Mouse (Mus musculus) C2C12 (cell line): ENCODE measurements around the gene Adh6a. TPM values are rescaled to one million over a fixed set of nuclear protein-coding genes. Genes with fewer than 3 reads are reported as not detected.
"Not testable (repeated sequence)": the region's sequence is repeated elsewhere in the genome, so short reads cannot be mapped to it uniquely, and the experiment has no call there.

Source experiments
- H3K27me3 ChIP-seq: one replicate; pipeline ENCODE4 v1.6.1; 2011; ENCODE audit not compliant: control insufficient read depth, insufficient read depth, insufficient read length
- H3K36me3 ChIP-seq: one replicate; pipeline ENCODE4 v1.6.1; 2011; ENCODE audit not compliant: control insufficient read depth, insufficient read depth
- H3K4me3 ChIP-seq: one replicate; pipeline ENCODE4 v1.5.1; 2011; ENCODE audit warnings: mild to moderate bottlenecking, control low read depth; ENCODE audit not compliant: poor library complexity, insufficient read depth, severe bottlenecking
- H3K79me2 ChIP-seq: one replicate; pipeline ENCODE4 v1.6.1; 2011; ENCODE audit not compliant: control insufficient read depth, insufficient read depth
- H3K79me3 ChIP-seq: one replicate; pipeline ENCODE4 v1.6.1; 2011; ENCODE audit warnings: low read depth, control low read depth
- H3ac ChIP-seq: one replicate; pipeline ENCODE3; 2011; ENCODE audit warnings: low read depth; ENCODE audit not compliant: control insufficient read depth, insufficient read length
- CEBPB ChIP-seq: IDR thresholded peaks from one replicate; pipeline ENCODE4 v1.6.1; 2011; ENCODE audit warnings: low read depth, mild to moderate bottlenecking, control low read depth, moderate library complexity
- CTCF ChIP-seq: IDR thresholded peaks from one replicate; pipeline ENCODE4 v1.5.1; 2011; ENCODE audit not compliant: control insufficient read depth, insufficient read depth, insufficient read length
- FOSL1 ChIP-seq: IDR thresholded peaks from one replicate; pipeline ENCODE4 v1.8.0; 2011; ENCODE audit warnings: mild to moderate bottlenecking, low read length; ENCODE audit not compliant: poor library complexity, insufficient read depth, severe bottlenecking
- MAX ChIP-seq: IDR thresholded peaks from one replicate; pipeline ENCODE4 v1.6.1; 2011; ENCODE audit warnings: mild to moderate bottlenecking, control low read depth
- MYOD1 ChIP-seq: IDR thresholded peaks from one replicate; pipeline ENCODE4 v1.6.1; 2011; ENCODE audit warnings: low read depth; ENCODE audit not compliant: control insufficient read depth, insufficient read length
- MYOG ChIP-seq: IDR thresholded peaks from one replicate; pipeline ENCODE4 v1.6.1; 2011; ENCODE audit not compliant: control insufficient read depth, insufficient read length; ENCODE audit errors: extremely low read depth
- USF1 ChIP-seq: IDR thresholded peaks from one replicate; pipeline ENCODE4 v1.6.1; 2011; ENCODE audit warnings: low read depth, mild to moderate bottlenecking, control low read depth, moderate library complexity
- polyA plus RNA-seq: library from polyadenylated mRNA; unstranded; fragments of >200 nt; fragmentation: generic; extraction: Trizol; gene quantifications from one replicate; pipeline ENCODE4 v1.2.1, GENCODE M21; 2012; ENCODE audit warnings: missing spikeins

Gene Adh6a
- polyA plus RNA-seq, 1 experiment, result not detected

DNA sequence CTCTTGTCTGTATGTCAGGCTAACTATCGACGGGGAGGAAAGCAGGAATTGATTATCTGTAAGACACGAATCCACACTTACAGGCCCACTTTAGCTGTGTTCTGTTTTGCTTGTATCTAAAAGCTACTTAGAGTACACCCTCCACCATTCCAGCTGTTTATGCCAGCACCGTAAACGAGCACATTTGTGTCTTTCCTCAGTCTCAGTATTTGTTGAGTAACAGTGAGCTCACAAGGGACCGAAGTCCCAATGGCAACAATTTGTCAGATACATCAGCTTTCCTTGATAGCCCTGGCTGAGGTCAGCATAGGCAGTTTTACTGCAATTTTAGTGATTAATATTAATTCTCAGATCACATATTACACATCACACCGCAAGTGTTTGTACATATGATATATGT, 45.8 kb downstream of the Adh6a start:
- no peaks in the 10 kb centered on the region for H3K79me3 ChIP-seq
- no peak overlapping the region for H3K4me3 ChIP-seq
- no peak overlapping the region for H3ac ChIP-seq
- H3K36me3 ChIP-seq, result no peaks in the 10 kb centered on the region
- TF ChIP-seq MAX (no peak), CTCF (no peak), CEBPB (no peak), FOSL1 (no peak), MYOG (no peak), USF1 (no peak), MYOD1 (no peak)
- no peaks in the 10 kb centered on the region for H3K79me2 ChIP-seq
- peaks cover 3% of the 10 kb centered on the region for H3K27me3 ChIP-seq

DNA sequence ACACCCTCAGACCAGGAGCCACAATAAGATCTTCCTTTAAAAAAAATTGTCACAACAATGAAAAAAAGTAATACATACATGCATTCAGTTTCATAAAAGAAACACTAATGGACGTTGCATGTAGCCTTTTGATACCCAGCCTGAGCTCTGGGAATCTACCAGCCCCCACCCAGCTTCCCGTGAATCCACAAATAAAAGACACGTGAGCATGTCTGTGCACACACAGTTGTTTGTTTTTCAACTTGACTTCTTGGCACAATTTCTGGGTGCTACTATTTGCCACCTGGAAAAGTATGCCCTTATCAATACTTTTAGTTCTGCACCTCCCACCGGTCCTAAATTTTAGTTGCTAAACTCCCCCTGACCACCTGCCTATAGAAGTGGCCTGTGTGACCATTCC, 47.6 kb downstream of the Adh6a start:
- no peaks in the 10 kb centered on the region for H3K79me2 ChIP-seq
- TF ChIP-seq CEBPB (no peak), CTCF (no peak), MYOD1 (no peak), MAX (no peak), FOSL1 (no peak), MYOG (no peak), USF1 (no peak)
- no peaks in the 10 kb centered on the region for H3K36me3 ChIP-seq
- H3K4me3 ChIP-seq, result no peak overlapping the region
- no peaks in the 10 kb centered on the region for H3K79me3 ChIP-seq
- peaks cover 3% of the 10 kb centered on the region for H3K27me3 ChIP-seq
- H3ac ChIP-seq, result no peak overlapping the region

DNA sequence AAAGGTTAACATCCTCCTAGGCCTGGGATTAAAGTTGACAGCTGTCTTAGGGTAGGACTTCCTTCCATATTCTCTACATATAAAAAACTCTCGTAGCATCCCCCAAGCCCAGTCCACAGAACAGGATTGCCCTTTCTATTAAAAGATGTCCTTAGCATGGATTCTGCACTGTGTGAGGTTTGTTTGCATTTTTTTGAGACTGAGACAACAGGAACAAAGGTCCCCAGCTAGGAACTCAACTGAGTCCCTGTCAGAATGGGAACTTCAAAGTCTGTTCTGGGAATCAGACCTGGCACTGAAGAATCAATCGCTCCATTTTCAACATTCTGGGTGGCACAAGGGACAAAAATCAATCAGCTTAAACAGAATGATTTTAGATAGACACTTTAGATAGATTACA, 49.8 kb downstream of the Adh6a start:
- H3ac ChIP-seq, result no peak overlapping the region
- H3K27me3 ChIP-seq, result no peaks in the 10 kb centered on the region
- TF ChIP-seq MYOG (no peak), CEBPB (no peak), MYOD1 (no peak), FOSL1 (no peak), USF1 (no peak), MAX (no peak), CTCF (no peak)
- H3K4me3 ChIP-seq, result no peak overlapping the region
- no peaks in the 10 kb centered on the region for H3K36me3 ChIP-seq
- no peaks in the 10 kb centered on the region for H3K79me2 ChIP-seq
- no peaks in the 10 kb centered on the region for H3K79me3 ChIP-seq

DNA sequence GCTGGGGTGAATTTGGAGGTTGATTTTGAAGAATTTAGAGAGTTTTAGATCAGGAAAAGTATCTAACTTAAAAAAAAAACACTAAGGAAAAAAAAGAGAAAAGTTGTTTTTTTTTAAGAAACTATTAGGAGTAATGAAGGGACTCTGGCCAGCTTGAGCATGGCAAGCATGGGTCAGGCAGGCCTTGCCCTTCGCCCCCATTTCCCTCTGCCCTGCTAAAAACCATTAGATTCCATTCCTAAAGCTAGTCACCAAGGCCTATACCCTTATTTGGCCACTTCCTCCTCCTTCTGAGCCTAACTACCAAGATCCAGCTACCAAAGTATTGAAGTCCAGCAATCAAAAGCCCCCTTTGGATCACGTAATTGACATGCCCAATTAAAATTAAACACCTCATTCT, 53.1 kb downstream of the Adh6a start:
- H3K79me2 ChIP-seq, result no peaks in the 10 kb centered on the region
- no peak overlapping the region for H3ac ChIP-seq
- H3K27me3 ChIP-seq, result no peaks in the 10 kb centered on the region
- no peaks in the 10 kb centered on the region for H3K36me3 ChIP-seq
- no peak overlapping the region for H3K4me3 ChIP-seq
- TF ChIP-seq MYOD1, result no peak
- no peak for TF ChIP-seq CEBPB
- TF ChIP-seq USF1, result no peak
- no peak for TF ChIP-seq MYOG
- TF ChIP-seq FOSL1, result no peak
- no peak for TF ChIP-seq MAX
- TF ChIP-seq CTCF, result no peak
- H3K79me3 ChIP-seq, result no peaks in the 10 kb centered on the region

DNA sequence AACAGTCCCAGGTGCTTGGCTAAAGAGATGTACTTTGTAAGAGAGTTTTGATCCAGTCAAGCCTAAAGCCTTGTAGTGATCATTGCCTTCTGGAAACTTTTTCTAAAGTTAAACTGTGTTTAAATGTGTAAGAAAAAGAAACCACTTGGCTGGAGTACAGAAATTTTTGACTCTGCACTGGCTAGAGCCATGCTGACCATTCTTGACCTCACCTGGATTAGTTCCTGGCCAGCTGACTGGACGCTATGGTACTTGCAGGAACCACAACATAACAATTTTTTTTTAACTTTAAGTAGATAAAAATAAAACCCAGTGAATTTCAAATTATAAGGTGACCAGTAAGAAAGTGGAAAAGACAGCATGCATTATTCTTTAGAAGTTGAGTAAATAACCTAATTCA, 56.5 kb downstream of the Adh6a start:
- no peak overlapping the region for H3K4me3 ChIP-seq
- no peaks in the 10 kb centered on the region for H3K79me2 ChIP-seq
- H3K27me3 ChIP-seq, result no peaks in the 10 kb centered on the region
- H3K36me3 ChIP-seq, result no peaks in the 10 kb centered on the region
- no peak for TF ChIP-seq CTCF
- no peak for TF ChIP-seq FOSL1
- no peak for TF ChIP-seq MAX
- no peak for TF ChIP-seq MYOG
- TF ChIP-seq CEBPB, result no peak
- TF ChIP-seq MYOD1, result no peak
- no peak for TF ChIP-seq USF1
- H3K79me3 ChIP-seq, result no peaks in the 10 kb centered on the region
- H3ac ChIP-seq, result no peak overlapping the region

DNA sequence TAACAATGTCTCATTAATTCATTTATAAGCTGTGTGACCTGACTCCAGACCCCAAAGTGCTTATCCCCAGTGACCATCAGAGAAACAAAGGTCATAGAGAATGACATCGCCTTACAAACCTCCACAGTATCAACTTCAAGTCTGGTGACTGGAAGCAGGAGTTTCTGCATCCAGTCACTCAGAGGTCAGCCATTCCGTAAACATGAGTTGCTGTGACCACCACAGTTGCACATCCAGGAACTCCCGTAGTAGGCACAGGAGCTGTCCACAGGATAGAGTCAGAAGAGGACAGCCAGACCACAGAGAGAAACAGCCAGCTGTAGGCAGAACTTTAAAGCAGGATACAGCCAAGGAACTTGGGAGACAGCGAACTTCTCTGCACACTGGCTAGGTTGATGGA, 57.2 kb downstream of the Adh6a start:
- not testable (repeated sequence) for H3K4me3 ChIP-seq, H3K36me3 ChIP-seq, H3K27me3 ChIP-seq, H3K79me2 ChIP-seq, H3K79me3 ChIP-seq, H3ac ChIP-seq
